Mouse (Mus musculus): ENCODE results near the gene Hist1h3f. TPM values are rescaled to one million over a fixed set of nuclear protein-coding genes. Genes with fewer than 3 reads are reported as not detected.
A peak's percentile ranks its signal among the peaks of the same experiment; 100 is the strongest.

Hist1h3f gene
- total and polyA plus RNA-seq, 3 experiments, result 1.2 to 541 TPM; not detected in 1

- peaks cover 0 to 11% of the 10 kb centered on the region in 2 experiments; a peak in 1 of 4 replicates for H3K4me1 ChIP-seq (ENCODE audit: control insufficient read depth in 1 of 2, insufficient read depth in 2 of 2, low read length in 2 of 2)
- no peaks in the 10 kb centered on the region for H3K27me3 ChIP-seq (ENCODE audit: control insufficient read depth in 1 of 2, insufficient read depth in 2 of 2, low read length in 2 of 2)
- H3K27ac ChIP-seq (ENCODE audit: control insufficient read depth, low read depth, low read length), result peak overlapping the region; percentile 98
- peaks cover 0 to 39% of the 10 kb centered on the region in 2 experiments; a peak in 2 of 4 replicates for H3K36me3 ChIP-seq (ENCODE audit: control insufficient read depth in 1 of 2, insufficient read depth in 2 of 2, low read length in 2 of 2)
- peak overlapping the region; percentile 93 for H3K9ac ChIP-seq (ENCODE audit: control insufficient read depth, low read depth, low read length, poor library complexity, severe bottlenecking)
- no peaks in the 10 kb centered on the region for H3K9me3 ChIP-seq (replicated peaks; ENCODE audit: insufficient read depth, low read length)
- peaks cover 3% of the 10 kb centered on the region; the same call in 1 of the 2 replicates for H3K79me2 ChIP-seq (ENCODE audit: control insufficient read depth, insufficient read depth, low read length, poor library complexity)
- TF ChIP-seq ZMIZ1 (IDR thresholded peaks at IDR 0.05; ENCODE audit: low read depth, low read length) (no peak), GABPA (IDR thresholded peaks at IDR 0.05; ENCODE audit: low read depth, low read length) (no peak), SMC3 (IDR thresholded peaks at IDR 0.05; ENCODE audit: low read depth, low read length) (no peak), KAT2A (conservative IDR thresholded peaks at IDR 0.05; ENCODE audit: low read depth, low read length) (no peak), EP300 (IDR thresholded peaks at IDR 0.05; ENCODE audit: low read depth in 1 of 2, low read length in 2 of 2) (no peak), MAFK (IDR thresholded peaks at IDR 0.05; ENCODE audit: borderline replicate concordance, low read depth, low read length) (no peak), RCOR1 (IDR thresholded peaks at IDR 0.05; ENCODE audit: low read depth, low read length) (no peak), MAX (IDR thresholded peaks at IDR 0.05; ENCODE audit: low read length) (no peak)
- peak; percentile 69 for DNase-seq (ENCODE audit: low read depth, low spot score)
- H3K4me3 ChIP-seq (ENCODE audit: control insufficient read depth in 1 of 2, insufficient read depth in 1 of 2, low read depth in 2 of 2, low read length in 2 of 2), result peak overlapping the region; percentile 2 to 46; a peak in 2 of 4 replicates
Observed at GRCm38 (mm10) chr13:23554393-23554792, 10.5 kb downstream of the Hist1h3f start.

- Histone ChIP-seq H3K4me3 (ENCODE audit: control insufficient read depth in 1 of 2, insufficient read depth in 1 of 2, low read depth in 2 of 2, low read length in 2 of 2) (peak overlapping the region; percentile 2 to 48), H3K9ac (ENCODE audit: control insufficient read depth, low read depth, low read length, poor library complexity, severe bottlenecking) (peak overlapping the region; percentile 93), H3K36me3 (ENCODE audit: control insufficient read depth in 1 of 2, insufficient read depth in 2 of 2, low read length in 2 of 2) (peaks cover 0 to 35% of the 10 kb centered on the region in 2 experiments; a peak in 2 of 4 replicates), H3K27ac (ENCODE audit: control insufficient read depth, low read depth, low read length) (peak overlapping the region; percentile 98), H3K27me3 (ENCODE audit: control insufficient read depth in 1 of 2, insufficient read depth in 2 of 2, low read length in 2 of 2) (no peaks in the 10 kb centered on the region), H3K79me2 (ENCODE audit: control insufficient read depth, insufficient read depth, low read length, poor library complexity) (peaks cover 3% of the 10 kb centered on the region; the same call in 1 of the 2 replicates), H3K4me1 (ENCODE audit: control insufficient read depth in 1 of 2, insufficient read depth in 2 of 2, low read length in 2 of 2) (peaks cover 0 to 11% of the 10 kb centered on the region in 2 experiments; a peak in 1 of 4 replicates), H3K9me3 (replicated peaks; ENCODE audit: insufficient read depth, low read length) (no peaks in the 10 kb centered on the region)
- TF ChIP-seq JUND (IDR thresholded peaks at IDR 0.05; ENCODE audit: low read depth, low read length) (no peak), TBP (IDR thresholded peaks at IDR 0.05; ENCODE audit: low read depth, low read length) (peak; percentile 99), ZC3H11A (IDR thresholded peaks at IDR 0.05; ENCODE audit: low read depth, low read length) (no peak), USF2 (IDR thresholded peaks at IDR 0.05; ENCODE audit: borderline replicate concordance in 1 of 2, insufficient read depth in 1 of 2, low read depth in 1 of 2, low read length in 2 of 2) (no peak), SMC3 (IDR thresholded peaks at IDR 0.05; ENCODE audit: low read depth, low read length) (no peak), RAD21 (IDR thresholded peaks at IDR 0.05; ENCODE audit: low read depth, low read length) (no peak), POLR2A (IDR thresholded peaks at IDR 0.05; ENCODE audit: control insufficient read depth in 1 of 2, insufficient read depth in 1 of 2, low read depth in 1 of 2, low read length in 2 of 2, poor library complexity in 1 of 2) (peak; percentile 88 to 99), GATA1 (IDR thresholded peaks at IDR 0.05; ENCODE audit: low read depth, low read length) (no peak), MXI1 (IDR thresholded peaks at IDR 0.05; ENCODE audit: low read depth, low read length) (no peak), POLR2AphosphoS2 (IDR thresholded peaks at IDR 0.05; ENCODE audit: low read length) (no peak), E2F4 (IDR thresholded peaks at IDR 0.05; ENCODE audit: borderline replicate concordance, low read depth, low read length) (no peak), TAL1 (IDR thresholded peaks at IDR 0.05; ENCODE audit: low read length) (no peak), POLR2AphosphoS5 (IDR thresholded peaks at IDR 0.05; ENCODE audit: borderline replicate concordance, low read depth, low read length) (0 out of 2 replicates have a peak, but pooled peaks have one; percentile 96), GABPA (IDR thresholded peaks at IDR 0.05; ENCODE audit: low read depth, low read length) (no peak), KAT2A (conservative IDR thresholded peaks at IDR 0.05; ENCODE audit: low read depth, low read length) (no peak), CTCF (IDR thresholded peaks at IDR 0.05 in 2 of 3, conservative IDR thresholded peaks at IDR 0.05 in 1 of 3; ENCODE audit: control insufficient read depth in 1 of 3, insufficient read depth in 1 of 3, low read depth in 2 of 3, low read length in 3 of 3, poor library complexity in 1 of 3, severe bottlenecking in 1 of 3) (0 out of 6 replicates have a peak, but pooled peaks of 1 of the 3 experiments have one; percentile 6), UBTF (IDR thresholded peaks at IDR 0.05; ENCODE audit: borderline replicate concordance, insufficient read depth, low read depth, low read length) (peak; percentile 98; the same call in 1 of the 2 replicates), MAX (IDR thresholded peaks at IDR 0.05; ENCODE audit: low read length) (no peak), HCFC1 (IDR thresholded peaks at IDR 0.05; ENCODE audit: low read depth, low read length) (no peak)
- DNase-seq (ENCODE audit: low read depth, low spot score), result peak; percentile 94
Observed at GRCm38 (mm10) chr13:23554925-23555838, 11.3 kb downstream of the Hist1h3f start.

Data from MEL (cell line).